Mouse (Mus musculus) spleen, postnatal 36 days (tissue): ENCODE measurements around the gene Acad9.
"Not testable (repeated sequence)": the region's sequence is repeated elsewhere in the genome, so short reads cannot be mapped to it uniquely, and the experiment has no call there.

Source experiments
- DNase-seq, 2 experiments: peaks; one replicate each; pipeline ENCODE4 v3.0.0; 2022; ENCODE audit warnings: low spot score in 2 of 2, mixed read lengths in 1 of 2

Gene Acad9

GRCm38 (mm10) chr3:36087591-36087990 is 21.8 kb downstream of the Acad9 start:
- no peak for DNase-seq

- DNase-seq: no peak
These were observed 29.6 kb downstream of the Acad9 start for GRCm38 (mm10) chr3:36095371-36095770.

GRCm38 (mm10) chr3:36116076-36116475 is 50.3 kb downstream of the Acad9 start:
- no peak for DNase-seq

GRCm38 (mm10) chr3:36119684-36120548 is 54.1 kb downstream of the Acad9 start:
- no peak for DNase-seq

- DNase-seq: not testable (repeated sequence)
These were observed 60.4 kb downstream of the Acad9 start for GRCm38 (mm10) chr3:36126176-36126575.

- no peak for DNase-seq
These were observed 70.4 kb downstream of the Acad9 start for GRCm38 (mm10) chr3:36136152-36136551.

- peak; percentile 14 to 28 for DNase-seq
These were observed 71.8 kb downstream of the Acad9 start for GRCm38 (mm10) chr3:36137560-36137959.

- DNase-seq: no peak
These were observed 72.4 kb downstream of the Acad9 start for GRCm38 (mm10) chr3:36138171-36138660.

- DNase-seq: no peak
These were observed 73.2 kb downstream of the Acad9 start for GRCm38 (mm10) chr3:36138996-36139395.
